Mouse (Mus musculus): Measurements from ENCODE around the gene H6pd. TPM values are rescaled to one million over a fixed set of nuclear protein-coding genes. Genes with fewer than 3 reads are reported as not detected.

The H6pd gene
- polyA plus RNA-seq, 1 experiment: 141 TPM

DNA sequence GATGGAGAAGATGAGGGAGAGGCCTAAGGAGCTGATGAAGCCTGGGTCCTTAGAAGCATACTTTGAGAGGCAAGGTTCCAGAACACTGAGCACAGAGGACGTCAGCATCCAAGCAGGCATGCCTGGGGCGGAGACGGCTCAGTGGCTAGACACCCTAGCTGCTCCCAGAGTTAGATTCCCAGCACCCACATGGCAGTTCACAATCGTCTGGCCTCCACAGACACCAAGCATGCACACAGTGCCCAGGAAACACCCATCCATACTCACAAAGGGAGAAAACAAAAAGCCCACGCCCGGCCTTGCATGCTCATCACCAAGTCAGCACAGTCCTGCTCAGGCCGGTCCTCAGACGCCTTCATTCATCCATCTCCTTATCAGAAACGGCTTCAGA is 9.3 kb downstream of the H6pd start:
- DNase-seq (ENCODE audit: low read depth): no peak

DNA sequence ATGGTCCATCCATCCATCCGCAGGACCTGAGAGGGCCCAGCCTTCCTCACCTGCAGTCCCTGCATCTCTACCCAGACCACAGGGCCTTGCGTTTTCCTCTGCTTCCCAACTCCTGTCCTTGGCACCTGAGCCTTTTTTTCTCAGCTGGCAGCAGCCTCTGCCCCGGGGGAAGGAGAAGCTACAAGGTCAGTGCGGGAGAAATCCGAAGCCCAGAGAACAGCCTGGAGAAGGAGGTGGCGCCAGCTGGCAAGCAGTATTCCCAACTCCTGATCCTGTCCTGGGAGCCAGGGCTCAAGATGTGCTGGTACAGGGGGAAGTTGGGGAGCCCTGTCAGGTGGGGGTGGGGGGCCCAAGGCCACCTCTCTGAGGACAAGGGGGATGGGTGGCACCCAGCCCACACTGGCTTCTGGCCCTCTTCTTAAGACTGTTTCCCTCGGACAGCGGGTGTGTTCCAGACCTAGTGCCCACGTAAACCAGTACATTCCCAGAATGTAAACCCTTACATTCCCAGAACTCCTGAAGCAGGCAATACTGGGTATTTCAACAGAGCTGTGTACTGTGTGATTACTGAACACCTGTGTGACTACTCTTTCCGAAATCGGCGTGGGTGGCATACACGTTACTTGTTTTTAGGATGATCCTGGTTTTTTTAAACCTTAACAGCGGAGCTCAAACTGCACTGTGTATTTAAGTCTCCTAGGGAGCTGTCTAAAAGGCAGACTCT is 9.9 kb downstream of the H6pd start:
- DNase-seq (ENCODE audit: low read depth): peak; percentile 90

DNA sequence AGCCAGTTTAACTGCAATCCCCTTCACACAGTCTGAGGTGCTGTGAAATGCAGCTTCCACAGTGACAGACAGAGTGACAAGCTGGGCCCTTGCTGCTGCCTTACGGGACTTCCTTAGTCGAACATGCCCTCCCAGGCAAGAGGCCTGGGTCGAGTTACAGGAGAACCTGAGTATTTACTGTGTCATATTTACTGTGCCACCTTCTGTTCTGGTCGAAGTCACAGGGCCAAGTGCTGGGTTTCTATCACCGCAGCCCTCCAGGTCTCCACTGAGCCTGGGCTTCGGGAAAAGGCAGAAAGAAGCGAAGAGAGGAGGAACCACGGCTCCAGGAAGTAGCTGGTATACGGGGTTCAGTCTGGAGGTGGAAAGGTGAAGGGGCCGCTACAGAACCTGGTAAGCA is 10.8 kb downstream of the H6pd start:
- no peak for DNase-seq (ENCODE audit: low read depth)

DNA sequence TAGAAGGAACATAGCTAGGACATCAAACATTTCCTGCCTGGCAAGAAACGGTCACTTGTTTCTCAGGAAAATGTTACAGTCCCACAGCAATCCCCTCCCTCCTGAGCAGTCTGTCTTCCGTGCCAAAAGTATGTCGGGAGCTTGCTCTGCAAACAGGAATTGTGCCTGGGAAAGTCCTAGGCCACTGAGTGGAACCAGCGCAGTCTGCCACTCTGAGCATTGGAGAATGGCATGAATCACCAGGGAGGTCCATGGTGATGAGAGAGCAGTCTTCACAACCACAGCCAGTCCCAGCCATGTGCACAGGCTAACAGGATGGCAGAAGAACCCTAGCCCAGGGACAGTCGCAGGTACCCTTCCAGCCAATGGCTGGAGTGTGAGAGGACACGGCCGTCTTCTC is 12.4 kb downstream of the H6pd start:
- no peak for DNase-seq (ENCODE audit: low read depth)

DNA sequence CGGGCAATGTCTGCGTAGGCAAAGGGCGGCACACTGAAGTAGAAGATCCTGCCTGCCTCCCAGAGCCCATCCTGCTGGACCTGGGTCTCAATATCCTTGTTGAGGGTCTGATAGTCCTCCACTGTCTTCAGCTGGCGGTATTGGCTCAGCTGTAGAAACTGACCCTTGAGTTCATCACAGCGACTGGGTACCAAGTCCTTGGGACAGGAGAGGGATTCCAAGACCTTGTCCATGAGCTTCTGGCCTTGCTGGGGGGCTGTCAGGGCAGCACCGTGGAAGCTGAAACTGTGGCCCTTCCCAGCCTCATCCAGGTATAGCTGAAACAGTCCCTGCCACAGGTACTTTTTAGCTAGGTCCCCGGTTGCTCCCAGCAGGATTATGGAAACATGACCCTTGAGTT is 12.9 kb downstream of the H6pd start:
- no peak for DNase-seq (ENCODE audit: low read depth)

DNA sequence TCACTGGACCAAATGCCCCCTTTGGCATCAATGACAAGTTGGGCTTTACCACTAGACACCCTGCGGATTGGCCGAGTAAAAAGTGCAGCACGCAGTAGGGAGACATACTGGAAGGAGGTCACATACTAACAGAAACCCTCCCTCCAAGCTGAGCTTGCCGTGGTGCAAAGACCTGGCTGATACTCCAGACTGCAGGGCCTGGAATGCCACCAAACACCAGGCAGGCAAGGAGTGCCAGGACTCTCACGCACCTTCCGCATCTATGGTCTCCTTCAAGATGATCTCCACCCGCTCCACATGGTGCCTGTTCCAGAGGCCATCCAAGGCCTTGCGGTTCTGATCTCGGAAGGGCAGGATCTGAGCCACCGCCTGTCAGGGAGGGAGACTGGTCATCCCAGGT is 14.6 kb downstream of the H6pd start:
- DNase-seq (ENCODE audit: low read depth): no peak

- no peak for DNase-seq (ENCODE audit: low read depth)
These were observed 16.2 kb downstream of the H6pd start for GRCm38 (mm10) chr4:149992670-149993032.

GRCm38 (mm10) chr4:149991755-149992669 is 16.8 kb downstream of the H6pd start:
- DNase-seq (ENCODE audit: low read depth): no peak

DNA sequence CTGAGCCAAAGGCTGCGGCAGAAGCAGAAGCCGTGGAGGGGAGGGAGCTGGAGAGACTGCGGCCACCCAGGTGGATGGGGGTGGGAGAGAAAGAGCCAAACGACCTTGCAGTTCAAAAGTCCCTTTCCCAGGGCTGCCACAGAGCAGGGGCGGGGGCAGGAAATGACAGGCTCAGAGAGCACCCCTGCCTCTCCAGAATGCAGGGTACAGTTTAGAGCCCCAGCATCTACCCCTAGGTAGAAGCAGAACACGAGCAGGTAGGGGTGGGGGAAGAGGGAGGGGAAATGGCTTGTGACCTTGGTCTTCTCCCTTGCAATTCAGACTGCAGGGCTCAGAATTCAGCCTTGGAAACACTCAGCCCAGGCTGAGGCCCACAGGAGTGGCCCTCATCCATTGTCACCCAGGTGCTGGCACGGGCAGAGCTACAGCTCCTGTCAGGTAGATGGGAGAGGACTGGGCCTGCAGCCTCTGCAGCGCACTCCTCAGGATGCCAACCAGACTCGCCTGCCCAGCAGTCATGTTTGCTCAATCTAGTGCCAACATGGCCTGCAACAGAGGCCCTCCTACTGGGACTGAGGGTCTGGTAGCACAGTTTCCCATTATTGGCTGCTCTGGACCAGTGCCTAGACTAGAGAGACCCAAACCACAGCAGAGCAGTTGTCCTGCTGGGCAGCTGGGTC is 17.7 kb downstream of the H6pd start:
- no peak for DNase-seq (ENCODE audit: low read depth)

GRCm38 (mm10) chr4:149990212-149990953 is 18.4 kb downstream of the H6pd start:
- no peak for DNase-seq (ENCODE audit: low read depth)

GRCm38 (mm10) chr4:149988931-149989556 is 19.8 kb downstream of the H6pd start:
- no peak for DNase-seq (ENCODE audit: low read depth)

DNA sequence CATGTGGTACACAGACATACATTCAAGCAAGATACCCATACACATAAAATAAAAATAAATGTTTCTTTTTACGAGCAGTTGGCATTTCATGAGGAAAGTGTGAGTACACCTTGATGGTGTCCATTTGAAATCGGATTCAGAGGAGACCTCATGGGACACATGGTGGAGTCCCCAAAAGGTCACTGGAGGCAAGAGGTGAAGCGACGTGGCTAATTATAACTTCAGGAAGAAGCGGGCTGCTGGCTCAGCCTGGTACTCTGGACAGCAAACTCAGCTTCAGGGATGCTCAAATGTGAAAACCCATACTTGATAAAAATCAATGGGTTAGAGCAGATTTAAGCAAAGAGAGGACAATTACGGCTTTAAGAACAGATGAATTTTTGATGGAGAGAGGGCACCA is 20.5 kb downstream of the H6pd start:
- DNase-seq (ENCODE audit: low read depth): no peak

- no peak for DNase-seq (ENCODE audit: low read depth)
These were observed 22.0 kb downstream of the H6pd start for GRCm38 (mm10) chr4:149986671-149987417.

DNA sequence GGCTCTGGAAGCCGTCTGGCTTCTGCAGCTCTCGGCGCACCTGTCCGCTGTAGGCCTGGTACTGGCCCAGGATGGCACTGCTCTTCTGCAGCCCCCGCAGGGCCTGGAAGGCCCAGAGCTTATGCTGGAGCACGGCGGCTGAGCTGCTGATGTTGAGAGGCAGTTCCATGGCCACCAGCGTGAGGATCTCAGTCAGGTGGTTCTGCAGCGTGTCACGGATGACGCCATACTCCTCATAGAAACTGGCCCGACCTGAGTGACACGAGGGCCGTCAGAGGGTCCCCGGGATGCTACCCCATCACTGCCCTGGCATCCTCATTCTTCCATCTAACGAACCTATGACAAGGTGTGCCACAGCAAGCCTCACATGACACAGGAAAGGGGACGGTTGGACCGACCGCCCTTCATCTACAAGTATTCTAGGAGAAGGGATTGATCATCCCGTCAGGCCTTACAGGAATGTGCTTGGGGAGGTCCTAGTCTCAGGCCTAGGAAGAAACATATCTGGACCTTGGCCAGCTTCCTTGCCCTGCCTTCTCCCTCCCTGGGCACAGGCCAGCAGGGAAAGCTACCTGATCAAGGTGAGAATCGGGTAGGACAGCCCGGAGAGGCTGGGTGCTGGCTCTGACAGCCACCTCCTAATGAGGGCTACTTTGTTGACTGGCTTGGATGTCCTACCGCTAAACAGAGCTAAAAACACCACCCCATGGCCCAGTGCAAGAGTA is 24.7 kb downstream of the H6pd start:
- no peak for DNase-seq (ENCODE audit: low read depth)

DNA sequence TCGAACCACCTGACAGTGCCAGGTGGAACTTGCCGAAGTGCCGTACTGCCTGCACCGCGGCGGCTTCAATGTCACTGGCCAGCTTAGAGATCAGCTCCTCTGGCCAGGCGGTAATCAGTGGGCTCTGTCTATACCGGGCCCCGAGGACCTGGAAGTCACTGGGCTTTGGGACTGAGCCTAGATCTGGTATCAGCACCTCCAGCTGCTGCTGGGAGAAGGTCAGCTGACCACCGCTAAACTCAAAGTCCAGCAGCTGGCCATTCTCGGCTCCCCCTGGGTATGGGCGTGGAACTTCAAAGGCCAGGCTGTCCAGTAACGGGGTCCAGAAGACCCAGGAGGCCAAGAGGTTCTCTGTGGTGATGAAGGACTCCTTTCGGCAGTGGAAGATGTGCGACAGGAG is 26.7 kb downstream of the H6pd start:
- no peak for DNase-seq (ENCODE audit: low read depth)

DNA sequence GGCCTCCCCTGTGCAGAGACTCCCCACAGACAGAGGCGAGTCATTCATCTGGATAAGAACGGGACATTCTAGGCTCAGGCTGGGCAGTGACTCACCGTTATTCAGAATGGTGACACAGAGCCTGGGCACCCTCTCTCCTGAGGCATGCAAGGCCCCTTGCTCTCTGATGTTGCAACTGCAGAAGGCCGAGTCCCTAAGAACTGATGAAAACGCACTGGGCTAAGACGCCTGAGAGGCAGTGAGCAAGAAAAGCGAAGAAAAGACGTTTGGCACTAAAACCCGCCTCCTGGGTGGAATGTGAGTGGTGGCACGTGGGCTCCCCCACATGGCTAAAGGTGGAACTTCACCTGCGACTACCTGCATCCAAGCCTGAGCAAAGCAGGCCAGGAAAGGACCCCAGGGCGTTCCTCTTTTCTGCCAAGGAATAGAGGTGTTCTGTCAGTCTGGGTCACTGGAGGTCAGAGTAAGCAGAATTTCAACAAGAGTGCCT is 29.0 kb downstream of the H6pd start:
- no peak for DNase-seq (ENCODE audit: low read depth)

DNA sequence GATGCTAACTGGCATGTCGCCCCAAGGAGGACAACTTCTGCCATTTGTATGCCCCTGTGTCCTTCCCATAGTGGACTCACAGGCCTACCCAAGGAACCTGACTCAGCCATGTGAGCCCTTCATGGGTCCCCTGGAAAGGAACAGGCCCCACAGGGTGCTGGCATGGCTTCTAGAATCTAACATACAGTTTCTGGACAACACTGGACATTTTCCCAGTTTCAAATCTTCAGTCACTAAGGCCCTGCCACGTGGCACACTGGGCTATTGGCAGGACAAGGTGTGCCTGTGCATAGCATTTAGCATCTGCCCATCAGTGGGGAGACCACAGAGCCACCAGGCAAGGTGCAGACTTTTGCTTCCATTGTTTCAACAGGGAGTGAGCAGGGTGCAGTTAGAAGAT is 30.0 kb downstream of the H6pd start:
- DNase-seq (ENCODE audit: low read depth): no peak

DNA sequence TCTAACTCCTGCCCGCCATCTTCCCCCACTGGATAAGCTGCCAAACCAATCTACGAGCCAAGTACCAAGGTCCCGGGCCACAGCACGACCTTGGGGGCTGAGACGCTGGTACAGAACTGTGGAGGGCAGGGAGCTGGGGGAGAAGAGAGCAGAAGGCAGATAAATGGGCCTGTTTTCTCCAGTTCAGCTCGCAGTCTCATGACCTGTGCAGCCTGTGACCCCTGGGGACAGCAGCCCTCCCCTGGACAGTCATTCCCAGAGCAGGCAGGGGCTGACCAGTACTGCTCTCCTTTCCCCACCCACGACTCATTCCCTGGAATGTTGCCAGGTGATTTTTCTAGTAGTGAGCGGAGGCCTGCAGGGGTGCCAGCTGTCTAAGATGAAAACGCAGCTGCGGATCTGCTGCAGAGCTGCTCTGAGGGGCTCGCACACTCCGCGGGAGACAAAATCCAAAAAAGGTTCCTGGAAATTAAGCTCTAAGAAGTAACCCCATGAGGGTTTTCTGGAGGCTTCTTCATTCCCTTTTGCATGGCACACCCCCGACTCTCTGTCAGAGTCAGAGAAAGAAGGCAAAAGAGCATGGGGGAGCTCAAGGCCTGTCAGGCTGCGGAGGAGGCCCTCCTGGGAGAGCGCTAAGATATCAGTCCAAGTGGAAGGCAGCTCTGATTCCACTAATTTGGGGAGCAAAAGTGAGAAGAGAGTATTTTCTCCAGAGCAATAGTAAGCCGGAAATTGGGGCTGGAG is 30.9 kb downstream of the H6pd start:
- no peak for DNase-seq (ENCODE audit: low read depth)

DNA sequence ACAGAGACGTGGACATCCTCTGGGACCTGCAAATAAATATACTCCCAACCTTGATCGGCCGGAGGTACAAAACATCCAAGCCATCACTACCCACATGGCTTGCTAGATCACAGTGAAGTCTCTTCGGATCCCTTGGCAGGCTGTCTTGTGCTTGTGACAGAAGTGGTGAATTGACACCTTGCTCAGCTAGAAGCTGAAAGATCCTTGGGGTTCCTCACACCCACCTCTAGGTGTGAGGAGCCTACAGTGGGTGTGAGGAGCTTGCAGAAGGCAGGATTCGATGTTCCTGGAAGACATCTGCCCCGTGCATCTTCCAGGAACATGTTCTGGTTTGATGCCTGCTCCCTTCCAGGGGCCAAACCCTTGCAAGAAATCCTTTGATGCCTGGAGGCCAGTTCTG is 31.6 kb downstream of the H6pd start:
- DNase-seq (ENCODE audit: low read depth): no peak

Data from gonadal fat pad, adult 2 months (tissue).